Mouse (Mus musculus): ENCODE results near the gene Gpr84. TPM values are rescaled to one million over a fixed set of nuclear protein-coding genes. Genes with fewer than 3 reads are reported as not detected.
A peak's percentile ranks its signal among the peaks of the same experiment; 100 is the strongest.

Gene Gpr84
- polyA plus RNA-seq, 1 experiment = not detected

DNA sequence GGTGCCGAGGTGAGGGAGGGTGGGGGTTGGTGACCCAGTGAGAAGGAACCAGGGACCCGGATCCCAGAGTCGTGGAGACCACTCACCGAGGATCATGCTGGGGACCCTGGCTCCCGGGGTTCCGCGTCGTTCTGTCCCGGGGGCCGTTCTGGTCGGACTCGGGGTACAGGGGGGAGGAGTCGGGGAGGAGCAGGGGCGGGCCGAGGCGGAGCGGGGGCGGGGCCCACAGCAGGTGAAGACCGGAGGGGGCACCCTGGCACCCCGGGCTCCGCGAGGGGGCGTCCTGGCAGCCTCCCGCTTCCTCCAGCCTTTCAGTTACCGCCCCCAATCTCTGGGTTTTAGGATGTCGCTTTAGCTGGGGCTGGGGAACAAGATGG lies 29.5 kb upstream of the Gpr84 start, which contains the start of gene Zfp385a:
Zfp385a (minus strand) TSS at position 133 of the 377 bp plus-strand sequence.
- H3K9ac ChIP-seq (ENCODE audit: low read depth, poor library complexity, severe bottlenecking) = peak within 1 kb of the TSS; percentile 58
- H3K4me1 ChIP-seq (ENCODE audit: control insufficient read depth, insufficient read depth, low read length) = peaks cover 6% of the 10 kb centered on the region
- TF ChIP-seq POLR2A (IDR thresholded peaks at IDR 0.05; ENCODE audit: insufficient read depth, low read length) = no peak
- TF ChIP-seq CTCF (IDR thresholded peaks at IDR 0.05; ENCODE audit: low read depth, low read length) = peak; percentile 35
- H3K9me3 ChIP-seq (replicated peaks; ENCODE audit: control insufficient read depth, insufficient read depth, low read length, poor library complexity, severe bottlenecking) = no peaks in the 10 kb centered on the region
- H3K36me3 ChIP-seq (ENCODE audit: control insufficient read depth, insufficient read depth, low read length, poor library complexity, severe bottlenecking) = peaks cover 6% of the 10 kb centered on the region
- H3K4me3 ChIP-seq (ENCODE audit: low read depth, low read length) = peak within 1 kb of the TSS; percentile 84
- H3K27me3 ChIP-seq (ENCODE audit: control insufficient read depth, insufficient read depth, low read length, poor library complexity, severe bottlenecking) = no peaks in the 10 kb centered on the region
- H3K27ac ChIP-seq (ENCODE audit: insufficient read depth, low read length) = no peak within 1 kb of the TSS

DNA sequence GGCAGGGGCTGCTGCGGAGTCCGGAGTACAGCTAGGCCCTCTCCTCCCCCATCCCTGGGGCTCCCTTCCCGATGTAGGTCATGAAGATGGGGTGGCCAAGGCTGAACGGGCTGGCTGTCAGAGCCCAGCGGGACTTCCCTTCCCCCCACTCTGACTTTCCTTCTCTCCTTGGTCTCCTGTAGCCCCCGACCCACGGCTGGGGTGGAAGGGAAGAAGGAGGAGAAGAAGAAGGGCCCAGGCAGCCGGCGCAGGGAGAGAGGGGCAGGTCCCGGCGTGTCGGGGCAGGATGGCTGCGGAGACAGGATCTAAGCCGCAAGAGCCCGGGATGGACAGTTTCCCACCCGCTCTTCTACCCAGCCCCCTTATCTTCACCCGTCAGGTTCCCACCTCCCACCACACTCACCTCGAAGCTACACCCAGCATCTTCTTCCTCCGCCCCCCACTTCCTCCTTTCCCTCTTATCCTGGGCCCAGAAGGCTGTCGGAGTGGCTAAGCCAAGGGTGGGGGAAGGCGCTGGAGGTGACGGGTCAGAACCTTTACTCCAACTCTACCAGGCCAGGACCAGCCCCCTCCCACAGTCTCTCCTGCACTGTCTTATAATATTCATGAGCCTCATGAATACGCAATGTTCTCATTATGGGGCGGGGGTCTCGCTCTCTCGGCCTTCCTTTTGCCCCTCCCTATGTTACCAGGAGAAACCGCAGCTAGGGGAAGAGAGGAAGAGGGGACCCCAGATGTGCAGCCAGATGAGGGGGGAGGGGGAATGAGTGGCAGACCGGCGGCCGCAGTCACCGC lies 29.0 kb upstream of the Gpr84 start:
- Histone ChIP-seq H3K27me3 (ENCODE audit: control insufficient read depth, insufficient read depth, low read length, poor library complexity, severe bottlenecking) (no peaks in the 10 kb centered on the region), H3K9ac (ENCODE audit: low read depth, poor library complexity, severe bottlenecking) (peak overlapping the region; percentile 58), H3K9me3 (replicated peaks; ENCODE audit: control insufficient read depth, insufficient read depth, low read length, poor library complexity, severe bottlenecking) (no peaks in the 10 kb centered on the region), H3K4me1 (ENCODE audit: control insufficient read depth, insufficient read depth, low read length) (peaks cover 6% of the 10 kb centered on the region), H3K4me3 (ENCODE audit: low read depth, low read length) (peak overlapping the region; percentile 84), H3K36me3 (ENCODE audit: control insufficient read depth, insufficient read depth, low read length, poor library complexity, severe bottlenecking) (peaks cover 1% of the 10 kb centered on the region; the same call in 1 of the 2 replicates), H3K27ac (ENCODE audit: insufficient read depth, low read length) (no peak overlapping the region)
- TF ChIP-seq POLR2A (IDR thresholded peaks at IDR 0.05; ENCODE audit: insufficient read depth, low read length) = no peak
- no peak for TF ChIP-seq CTCF (IDR thresholded peaks at IDR 0.05; ENCODE audit: low read depth, low read length)
- TF ChIP-seq EP300 (IDR thresholded peaks at IDR 0.05; ENCODE audit: insufficient read depth, low read depth, low read length) = no peak

DNA sequence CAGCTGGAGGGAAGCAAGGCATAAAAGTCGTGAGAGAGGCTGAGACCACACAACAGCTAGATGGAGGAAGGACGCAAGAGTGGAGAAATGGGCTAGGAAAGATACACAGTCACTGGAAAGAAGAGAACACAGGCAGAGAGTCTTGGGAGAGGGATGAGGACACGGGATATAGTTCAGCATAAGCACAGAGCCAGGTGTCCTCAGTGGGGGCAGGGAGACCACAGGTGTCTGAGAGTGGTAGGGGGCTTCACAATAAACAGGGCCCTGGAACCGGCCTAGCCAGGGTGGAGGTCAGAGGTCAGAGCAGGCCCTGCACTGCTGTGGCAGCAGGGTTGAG lies 28.4 kb upstream of the Gpr84 start:
- Histone ChIP-seq H3K9me3 (replicated peaks; ENCODE audit: control insufficient read depth, insufficient read depth, low read length, poor library complexity, severe bottlenecking) (no peaks in the 10 kb centered on the region), H3K27ac (ENCODE audit: insufficient read depth, low read length) (no peak overlapping the region), H3K27me3 (ENCODE audit: control insufficient read depth, insufficient read depth, low read length, poor library complexity, severe bottlenecking) (no peaks in the 10 kb centered on the region), H3K36me3 (ENCODE audit: control insufficient read depth, insufficient read depth, low read length, poor library complexity, severe bottlenecking) (no peaks in the 10 kb centered on the region), H3K4me1 (ENCODE audit: control insufficient read depth, insufficient read depth, low read length) (peaks cover 6% of the 10 kb centered on the region), H3K9ac (ENCODE audit: low read depth, poor library complexity, severe bottlenecking) (peak overlapping the region; percentile 58), H3K4me3 (ENCODE audit: low read depth, low read length) (peak overlapping the region; percentile 84)
- TF ChIP-seq POLR2A (IDR thresholded peaks at IDR 0.05; ENCODE audit: insufficient read depth, low read length) = no peak
- TF ChIP-seq EP300 (IDR thresholded peaks at IDR 0.05; ENCODE audit: insufficient read depth, low read depth, low read length) = no peak
- TF ChIP-seq CTCF (IDR thresholded peaks at IDR 0.05; ENCODE audit: low read depth, low read length) = no peak

DNA sequence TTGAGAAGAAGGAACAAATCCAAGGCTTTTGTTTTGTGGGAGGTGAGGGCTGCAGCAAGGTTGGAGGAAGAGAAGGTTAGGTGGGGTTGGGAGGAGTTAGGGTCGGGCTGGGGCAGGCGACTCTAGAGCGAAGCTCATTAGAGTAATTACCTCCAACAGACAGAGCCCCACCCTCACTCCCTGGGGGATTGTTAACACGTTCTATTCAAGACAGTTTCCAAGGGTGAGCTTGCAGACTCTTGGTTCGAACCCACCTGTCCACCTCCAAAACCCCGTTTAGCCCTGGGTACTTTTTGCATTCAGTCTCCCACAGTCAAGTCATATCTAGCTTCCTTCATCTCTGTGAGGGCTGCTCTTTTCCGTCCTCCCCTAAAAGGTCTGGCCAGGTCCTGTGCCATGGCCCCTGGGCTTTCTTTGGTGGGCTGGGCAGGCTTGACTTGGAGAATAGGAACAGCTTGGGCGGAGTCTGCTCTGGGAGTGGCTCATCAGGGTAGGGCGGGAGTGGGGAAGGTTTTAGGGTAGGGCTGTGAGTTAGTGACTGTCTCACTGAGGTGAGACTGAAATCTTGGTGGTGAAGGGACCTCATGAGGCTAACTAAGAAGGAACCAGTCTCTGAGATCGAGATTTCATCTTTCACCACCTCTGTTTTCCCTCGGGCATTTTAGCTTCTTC lies 26.7 kb upstream of the Gpr84 start:
- TF ChIP-seq EP300 (IDR thresholded peaks at IDR 0.05; ENCODE audit: insufficient read depth, low read depth, low read length) = no peak
- no peak for TF ChIP-seq POLR2A (IDR thresholded peaks at IDR 0.05; ENCODE audit: insufficient read depth, low read length)
- TF ChIP-seq CTCF (IDR thresholded peaks at IDR 0.05; ENCODE audit: low read depth, low read length) = no peak
- peaks cover 9% of the 10 kb centered on the region for H3K4me1 ChIP-seq (ENCODE audit: control insufficient read depth, insufficient read depth, low read length)
- H3K9ac ChIP-seq (ENCODE audit: low read depth, poor library complexity, severe bottlenecking) = no peak overlapping the region
- H3K27ac ChIP-seq (ENCODE audit: insufficient read depth, low read length) = peak overlapping the region; percentile 55; the same call in 1 of the 2 replicates
- H3K9me3 ChIP-seq (replicated peaks; ENCODE audit: control insufficient read depth, insufficient read depth, low read length, poor library complexity, severe bottlenecking) = no peaks in the 10 kb centered on the region
- peak overlapping the region; percentile 30; the same call in 1 of the 2 replicates for H3K4me3 ChIP-seq (ENCODE audit: low read depth, low read length)
- H3K36me3 ChIP-seq (ENCODE audit: control insufficient read depth, insufficient read depth, low read length, poor library complexity, severe bottlenecking) = no peaks in the 10 kb centered on the region
- H3K27me3 ChIP-seq (ENCODE audit: control insufficient read depth, insufficient read depth, low read length, poor library complexity, severe bottlenecking) = no peaks in the 10 kb centered on the region

DNA sequence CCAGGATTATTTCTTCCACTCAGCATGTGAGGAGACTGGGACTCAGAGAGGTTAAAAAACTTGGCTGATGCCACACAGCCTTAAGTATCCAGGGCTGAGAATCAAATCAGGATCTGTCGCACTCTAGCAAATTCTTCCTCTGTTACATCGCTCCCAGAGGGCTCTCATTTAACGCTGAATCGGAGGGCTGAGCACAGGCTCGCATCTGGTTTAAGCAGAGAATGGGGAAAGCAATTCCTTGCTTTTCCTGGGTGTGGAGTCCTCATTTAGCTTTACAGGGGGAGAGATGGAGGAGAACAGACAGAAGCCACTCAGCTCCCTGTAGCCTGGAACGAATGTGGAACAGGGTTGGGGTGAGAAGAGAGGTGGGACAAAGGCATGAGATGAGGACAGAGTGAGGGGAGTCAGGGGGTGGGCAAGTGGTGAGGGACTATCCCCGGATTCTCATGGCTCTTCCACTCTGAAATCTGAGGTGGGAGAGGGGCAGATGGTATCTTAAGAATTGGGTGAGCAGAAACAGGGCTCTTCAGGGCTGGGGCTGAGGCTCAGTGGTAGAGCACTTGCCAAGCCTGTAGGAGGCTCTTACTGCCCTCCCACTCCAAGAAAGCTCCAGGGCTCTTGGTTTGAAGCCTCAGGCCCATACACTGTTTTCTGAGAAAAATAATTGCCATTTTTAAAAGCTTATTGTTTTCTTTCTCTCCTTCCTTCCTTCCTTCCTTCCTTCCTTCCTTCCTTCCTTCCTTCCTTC lies 25.2 kb upstream of the Gpr84 start:
- TF ChIP-seq EP300 (IDR thresholded peaks at IDR 0.05; ENCODE audit: insufficient read depth, low read depth, low read length) (no peak), CTCF (IDR thresholded peaks at IDR 0.05; ENCODE audit: low read depth, low read length) (no peak), POLR2A (IDR thresholded peaks at IDR 0.05; ENCODE audit: insufficient read depth, low read length) (no peak)
- Histone ChIP-seq H3K36me3 (ENCODE audit: control insufficient read depth, insufficient read depth, low read length, poor library complexity, severe bottlenecking) (no peaks in the 10 kb centered on the region), H3K9me3 (replicated peaks; ENCODE audit: control insufficient read depth, insufficient read depth, low read length, poor library complexity, severe bottlenecking) (no peaks in the 10 kb centered on the region), H3K4me3 (ENCODE audit: low read depth, low read length) (no peak overlapping the region), H3K4me1 (ENCODE audit: control insufficient read depth, insufficient read depth, low read length) (peaks cover 6% of the 10 kb centered on the region), H3K9ac (ENCODE audit: low read depth, poor library complexity, severe bottlenecking) (no peak overlapping the region), H3K27ac (ENCODE audit: insufficient read depth, low read length) (no peak overlapping the region), H3K27me3 (ENCODE audit: control insufficient read depth, insufficient read depth, low read length, poor library complexity, severe bottlenecking) (no peaks in the 10 kb centered on the region)
